Mouse (Mus musculus) thymus, postnatal 25 days (tissue): ENCODE measurements around the gene Nhp2.

Experiments
- DNase-seq: peaks from one replicate; pipeline ENCODE4 v3.0.0; 2022

Gene Nhp2

GRCm38 (mm10) chr11:51635525-51636322 lies 16.2 kb downstream of the Nhp2 start, which contains the start of gene Rmnd5b:
Gene Rmnd5b, minus strand, starts transcription at chr11:51635896.
- DNase-seq, result peak; percentile 87

GRCm38 (mm10) chr11:51636323-51636684 lies 16.8 kb downstream of the Nhp2 start:
- peak; percentile 84 for DNase-seq

GRCm38 (mm10) chr11:51637971-51638414 lies 18.5 kb downstream of the Nhp2 start:
- DNase-seq, result peak; percentile 83

- no peak for DNase-seq
These were observed 19.0 kb downstream of the Nhp2 start for GRCm38 (mm10) chr11:51638497-51638896.

- no peak for DNase-seq
These were observed 21.2 kb downstream of the Nhp2 start for GRCm38 (mm10) chr11:51640748-51641147.

GRCm38 (mm10) chr11:51643202-51643601 lies 23.7 kb downstream of the Nhp2 start:
- DNase-seq, result no peak

- peak; percentile 81 for DNase-seq
These were observed 24.2 kb downstream of the Nhp2 start for GRCm38 (mm10) chr11:51643761-51644160.

GRCm38 (mm10) chr11:51644217-51644616 lies 24.7 kb downstream of the Nhp2 start:
- DNase-seq, result peak; percentile 85

- no peak for DNase-seq
These were observed 25.8 kb downstream of the Nhp2 start for GRCm38 (mm10) chr11:51645293-51645692.

GRCm38 (mm10) chr11:51646245-51646644 lies 26.7 kb downstream of the Nhp2 start:
- no peak for DNase-seq

GRCm38 (mm10) chr11:51646751-51647667 lies 27.5 kb downstream of the Nhp2 start:
- DNase-seq, result peak; percentile 48

- no peak for DNase-seq
These were observed 29.0 kb downstream of the Nhp2 start for GRCm38 (mm10) chr11:51648566-51648965.

- DNase-seq, result peak; percentile 21
These were observed 29.8 kb downstream of the Nhp2 start for GRCm38 (mm10) chr11:51649111-51649888.

- peak; percentile 42 for DNase-seq
These were observed 30.3 kb downstream of the Nhp2 start for GRCm38 (mm10) chr11:51649889-51650199.

- DNase-seq, result peak; percentile 59
These were observed 30.7 kb downstream of the Nhp2 start for GRCm38 (mm10) chr11:51650261-51650660.

GRCm38 (mm10) chr11:51650691-51651515 lies 31.4 kb downstream of the Nhp2 start, which contains the start of the genes N4bp3 and D930048N14Rik:
Gene N4bp3, minus strand, starts transcription at chr11:51650842.
Gene D930048N14Rik, plus strand, starts transcription at chr11:51650954.
- peak; percentile 79 for DNase-seq

GRCm38 (mm10) chr11:51652889-51653418 lies 33.4 kb downstream of the Nhp2 start:
- no peak for DNase-seq

GRCm38 (mm10) chr11:51653736-51654135 lies 34.2 kb downstream of the Nhp2 start:
- no peak for DNase-seq

GRCm38 (mm10) chr11:51654891-51655290 lies 35.4 kb downstream of the Nhp2 start:
- DNase-seq, result no peak

- DNase-seq, result no peak
These were observed 37.4 kb downstream of the Nhp2 start for GRCm38 (mm10) chr11:51656798-51657521.

- no peak for DNase-seq
These were observed 38.8 kb downstream of the Nhp2 start for GRCm38 (mm10) chr11:51658291-51658690.
